Mouse (Mus musculus) spleen, postnatal 4 days (tissue): Measurements from ENCODE around the gene Ephb3.

Experiments
- DNase-seq, 2 experiments: peaks; one replicate each; pipeline ENCODE4 v3.0.0; 2022; ENCODE audit warnings: low spot score in 2 of 2

Gene Ephb3

DNA sequence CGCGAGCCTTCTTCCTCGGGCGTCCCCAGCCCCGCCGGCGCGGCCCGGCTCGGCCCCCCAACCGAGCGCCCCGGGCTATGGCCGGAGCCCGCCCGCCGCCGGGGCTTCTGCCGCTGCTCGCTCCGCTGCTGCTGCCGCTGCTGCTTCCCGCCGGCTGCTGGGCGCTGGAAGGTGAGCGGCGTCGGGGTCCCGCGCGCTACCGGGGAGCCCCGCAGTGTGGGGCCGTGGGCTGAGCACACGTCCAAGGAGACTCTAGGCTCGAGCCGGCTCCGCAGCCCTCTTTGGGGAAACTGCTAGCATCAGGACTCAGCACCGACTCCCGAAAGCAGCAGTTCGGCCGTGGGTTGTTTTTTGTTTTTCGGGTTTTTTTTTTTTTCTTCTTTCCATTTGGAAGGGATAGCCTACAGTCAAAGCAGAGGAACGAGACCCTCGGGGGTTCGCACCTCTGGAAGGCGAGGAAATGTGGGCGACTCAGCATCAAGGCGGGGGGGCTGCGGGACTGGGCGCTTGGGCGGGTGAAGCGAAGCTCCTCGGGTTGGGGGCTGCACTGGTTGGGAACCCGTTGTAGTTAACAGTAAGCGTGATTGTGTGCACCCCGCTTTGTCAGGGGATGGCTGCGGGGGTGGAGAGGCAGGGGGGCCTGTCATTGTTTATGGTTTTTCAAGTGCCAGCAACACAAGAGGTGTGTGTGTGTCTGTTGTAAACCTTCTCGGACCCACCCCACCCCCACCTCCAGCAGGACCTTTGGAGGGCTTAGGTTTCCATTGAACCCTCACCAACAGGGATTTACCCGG lies 735 bp downstream of the Ephb3 start:
- no peak for DNase-seq

DNA sequence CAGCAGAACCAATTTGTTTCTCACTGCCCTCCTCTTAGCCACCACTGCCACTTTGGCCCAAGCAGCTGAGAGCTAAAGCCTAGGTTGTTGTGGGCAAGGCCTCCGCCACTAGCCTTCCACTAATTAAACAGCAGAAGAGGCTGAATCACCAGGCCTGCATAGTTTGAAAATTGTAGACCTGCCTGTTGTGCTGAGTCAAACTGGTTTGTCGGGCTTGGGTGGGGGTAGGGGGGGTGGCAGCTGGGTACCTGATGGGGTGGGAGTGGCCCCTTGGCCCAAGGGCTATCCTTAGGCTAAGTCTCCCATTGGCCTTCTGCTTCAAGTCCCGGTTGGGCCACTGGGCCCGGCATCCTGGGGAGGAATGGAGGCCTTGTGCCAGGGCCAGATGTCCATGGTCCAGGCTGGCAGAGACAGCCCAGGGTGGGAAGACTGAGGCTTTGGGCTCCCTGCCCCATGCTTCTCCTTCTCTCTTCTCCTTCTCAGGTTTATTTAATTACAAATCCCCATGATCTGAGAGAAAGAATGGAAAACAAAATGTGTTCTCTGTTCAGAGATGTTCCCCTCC lies 3.5 kb downstream of the Ephb3 start:
- no peak for DNase-seq

DNA sequence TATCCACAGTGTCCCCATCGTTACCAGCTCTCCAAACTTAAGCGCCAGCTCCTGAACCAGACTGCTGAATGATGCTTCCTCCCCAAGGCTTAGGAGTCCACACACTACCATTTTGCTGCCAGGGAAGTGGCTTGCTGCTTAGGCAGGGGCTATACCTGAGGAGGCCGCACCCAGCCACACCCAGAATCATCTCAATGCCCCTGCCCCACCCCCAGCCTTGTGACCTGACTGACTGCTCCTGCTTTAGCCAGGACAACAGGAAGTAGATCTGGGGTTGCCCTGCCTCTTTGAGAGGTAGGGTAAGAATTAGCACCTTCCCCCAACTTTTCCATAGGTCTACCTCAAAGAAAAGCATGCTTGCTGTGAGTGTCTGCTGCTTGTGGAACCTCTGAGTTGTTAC lies 4.7 kb downstream of the Ephb3 start:
- DNase-seq, result no peak

DNA sequence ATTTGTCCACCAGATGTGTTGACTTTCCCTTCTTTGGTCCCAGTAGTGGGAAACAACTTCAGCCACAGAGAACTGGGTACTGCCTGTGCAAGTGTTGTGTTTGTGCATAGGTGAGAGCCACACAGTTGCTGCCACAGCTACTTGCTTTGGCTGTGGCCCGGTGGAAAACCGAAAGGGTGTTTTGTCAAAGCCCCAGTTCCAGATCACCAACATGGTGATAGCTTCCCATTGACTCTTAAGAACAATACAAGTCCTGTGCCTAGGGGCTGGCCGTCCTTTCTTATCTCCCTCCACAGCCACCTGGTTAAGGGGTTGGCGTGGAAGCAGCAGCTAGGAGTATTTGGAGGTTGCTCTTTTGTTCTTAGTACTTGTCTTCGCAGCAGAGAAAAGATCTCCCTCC lies 5.6 kb downstream of the Ephb3 start:
- no peak for DNase-seq

DNA sequence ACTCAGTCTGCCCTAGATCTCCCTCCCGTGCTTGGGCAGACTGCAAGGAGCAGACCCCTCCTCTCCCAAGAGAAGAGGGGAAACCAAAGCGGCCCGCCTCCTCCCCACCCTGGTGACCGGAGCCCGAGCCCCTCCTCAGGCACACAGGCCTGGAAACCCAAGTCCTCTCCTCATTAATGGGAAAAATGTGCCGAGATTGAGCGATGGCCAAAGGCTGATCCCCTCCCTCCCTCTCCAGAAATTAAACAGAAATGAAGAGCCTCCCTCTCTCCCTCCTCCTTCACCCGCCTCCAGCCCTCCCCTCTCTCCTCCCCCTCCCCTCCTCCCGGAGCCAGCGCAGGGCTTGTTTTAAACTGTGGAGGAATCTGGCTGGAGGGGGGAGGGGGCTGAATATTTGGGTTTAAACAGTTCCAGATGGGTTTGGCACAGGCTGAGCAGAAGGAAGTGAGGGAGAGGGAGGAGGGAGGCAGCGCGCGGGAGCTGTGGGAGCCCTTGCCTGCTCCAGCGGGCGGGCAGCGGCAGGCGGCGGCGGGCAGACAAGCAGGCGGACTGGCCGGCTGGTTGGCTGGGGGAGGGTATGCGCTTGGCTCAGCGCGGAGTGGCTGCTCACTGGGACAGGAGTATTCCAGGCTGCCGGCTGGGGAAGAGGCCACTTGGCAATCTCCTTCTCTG lies 6.2 kb downstream of the Ephb3 start:
- peak in 1 of 2 experiments; percentile 24 for DNase-seq

DNA sequence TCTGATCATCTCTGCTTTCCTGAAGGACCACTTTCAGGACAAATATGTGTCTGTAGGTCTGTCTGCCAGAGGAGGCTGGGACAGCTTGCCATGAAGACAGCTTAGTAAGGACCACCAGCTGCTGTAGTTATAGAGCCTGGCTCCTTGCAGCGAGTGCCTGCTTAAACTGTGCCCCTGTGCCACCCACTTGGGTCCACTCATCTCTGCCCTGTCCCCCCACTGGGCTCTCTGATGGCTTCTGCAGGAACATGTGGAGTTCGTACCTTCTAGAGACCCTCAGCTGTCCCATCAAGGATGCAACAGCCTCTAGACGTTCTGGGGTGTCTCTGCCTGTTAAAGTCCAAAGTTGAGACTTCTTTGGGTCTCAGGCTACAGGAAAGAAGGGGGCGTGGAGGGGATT lies 6.9 kb downstream of the Ephb3 start:
- DNase-seq, result no peak

DNA sequence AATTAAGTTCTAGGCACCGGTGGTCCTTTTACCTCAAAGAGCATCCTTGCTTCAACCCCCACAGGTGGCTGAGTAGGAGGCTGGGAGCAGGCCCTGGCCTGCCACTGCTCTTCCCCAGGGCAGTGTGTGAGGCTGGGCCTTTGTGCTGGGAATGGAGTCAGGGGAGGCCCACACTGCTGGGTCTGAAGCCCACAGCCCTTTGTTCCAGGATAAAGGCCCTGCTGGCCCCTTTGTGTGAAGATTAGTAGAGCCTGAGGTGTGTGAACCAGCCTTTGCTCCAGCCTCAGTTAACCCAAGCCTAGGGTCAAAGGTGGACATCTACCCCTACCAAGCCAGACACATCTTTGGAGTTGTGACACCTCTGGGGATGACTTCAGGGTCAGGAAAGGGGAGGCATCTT lies 7.8 kb downstream of the Ephb3 start:
- no peak for DNase-seq

DNA sequence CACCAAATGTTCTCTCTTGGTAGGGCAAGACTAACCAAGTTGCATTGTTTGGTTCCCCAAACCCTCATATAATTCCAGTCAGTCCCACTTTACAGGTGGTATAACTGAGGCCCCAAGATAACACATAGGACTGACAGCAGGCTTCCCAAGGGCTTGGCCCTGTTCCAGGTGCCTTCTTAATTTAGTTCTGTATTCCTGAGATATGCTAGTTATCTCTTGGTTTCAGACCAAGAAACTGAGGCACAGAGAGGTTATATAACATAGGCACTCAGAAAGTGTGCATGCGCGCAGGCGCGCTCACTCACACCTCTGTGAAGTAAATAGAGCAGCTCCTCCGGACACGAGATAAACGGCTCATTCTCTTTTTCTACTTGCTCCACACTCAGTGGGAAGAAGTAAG lies 9.4 kb downstream of the Ephb3 start:
- DNase-seq, result no peak

DNA sequence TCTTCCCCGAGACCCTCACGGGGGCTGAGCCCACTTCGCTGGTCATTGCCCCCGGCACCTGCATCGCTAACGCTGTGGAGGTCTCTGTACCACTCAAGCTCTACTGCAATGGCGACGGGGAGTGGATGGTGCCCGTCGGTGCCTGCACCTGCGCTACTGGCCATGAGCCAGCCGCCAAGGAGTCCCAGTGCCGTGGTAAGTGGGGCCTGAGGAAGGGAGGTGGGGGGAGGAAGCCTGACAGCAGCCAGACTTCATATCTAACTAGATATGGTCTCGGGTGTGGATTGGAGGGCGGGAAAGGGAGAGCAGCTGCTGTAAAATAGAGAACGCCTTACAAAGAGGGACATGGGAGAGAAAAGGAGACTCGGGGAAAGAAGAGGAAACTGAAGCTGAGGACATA lies 10.2 kb downstream of the Ephb3 start:
- DNase-seq, result no peak

DNA sequence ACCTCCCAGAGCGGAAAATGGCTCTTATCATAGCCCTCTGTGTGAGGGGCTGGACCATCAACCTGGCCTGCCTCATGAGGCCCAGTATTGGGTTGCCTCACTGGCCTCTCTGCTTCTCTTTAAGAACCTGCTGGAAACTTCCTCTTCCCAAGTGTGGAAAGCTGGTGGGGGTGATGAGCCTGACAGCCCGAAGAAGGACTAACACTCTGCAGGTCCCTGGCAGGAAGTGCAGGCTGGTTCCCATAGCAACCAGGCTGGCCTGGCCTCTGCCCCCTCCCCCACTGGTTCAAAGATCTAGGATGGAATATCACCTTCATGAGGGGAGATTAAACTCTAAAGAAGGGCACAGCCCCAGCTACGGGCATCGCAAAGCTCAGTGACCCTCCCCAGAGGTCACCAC lies 11.5 kb downstream of the Ephb3 start:
- no peak for DNase-seq

DNA sequence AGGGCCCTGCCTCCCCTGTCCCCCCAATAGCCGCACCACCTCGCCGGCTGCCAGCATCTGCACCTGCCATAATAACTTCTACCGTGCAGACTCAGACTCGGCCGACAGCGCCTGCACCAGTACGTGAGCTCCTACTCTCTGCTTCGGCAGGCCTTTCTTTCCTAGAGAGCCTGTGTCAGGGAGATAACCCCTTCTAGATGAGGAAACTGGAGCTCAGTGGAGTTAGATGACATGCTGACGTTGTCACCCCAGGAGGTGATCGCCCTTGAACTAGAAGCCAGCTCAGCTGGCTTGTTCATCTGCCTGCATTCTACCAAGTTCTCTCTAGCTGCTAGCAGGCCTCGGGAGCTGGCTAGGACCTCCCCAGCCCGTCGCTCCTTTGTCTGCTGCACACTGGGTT lies 12.7 kb downstream of the Ephb3 start:
- no peak for DNase-seq

DNA sequence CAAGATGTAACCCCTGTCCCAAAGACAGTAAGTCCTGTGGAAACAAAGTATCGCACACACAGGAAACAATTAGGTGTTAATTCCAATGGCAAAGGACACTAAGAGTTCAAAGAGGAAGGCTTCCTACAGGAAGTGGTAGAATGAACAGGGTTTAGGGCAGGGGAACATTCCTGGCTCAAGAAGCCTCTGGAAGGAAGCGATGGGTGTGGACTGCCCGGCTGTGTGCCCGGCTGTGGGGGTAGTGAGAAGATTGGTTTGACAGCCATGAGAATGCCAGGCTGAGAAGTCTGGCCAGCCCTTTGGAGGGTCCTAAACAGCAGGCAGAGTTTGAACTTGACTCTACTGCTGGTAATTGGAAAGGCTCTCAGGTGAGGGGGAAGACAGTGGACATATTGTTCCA lies 15.1 kb downstream of the Ephb3 start:
- no peak for DNase-seq

DNA sequence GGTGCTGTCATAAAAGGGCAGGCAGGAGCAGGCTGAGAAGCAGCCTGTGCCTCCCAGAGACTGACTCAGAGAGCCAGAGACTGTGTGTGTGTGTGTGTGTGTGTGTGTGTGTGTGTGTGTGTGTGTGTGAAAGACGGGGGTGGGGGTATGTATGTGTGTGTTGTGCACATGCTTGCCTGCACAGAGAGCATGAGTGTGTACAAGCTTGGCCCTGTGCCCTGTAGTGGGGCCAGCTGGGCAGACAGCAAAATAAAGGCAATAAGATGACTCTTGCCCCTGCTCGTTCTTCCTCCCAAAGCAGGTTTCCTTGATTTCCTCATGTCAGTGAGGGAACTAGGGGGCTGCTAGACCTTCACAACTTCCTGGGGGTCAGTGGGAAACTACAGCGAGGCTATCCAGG lies 18.5 kb downstream of the Ephb3 start:
- no peak for DNase-seq

DNA sequence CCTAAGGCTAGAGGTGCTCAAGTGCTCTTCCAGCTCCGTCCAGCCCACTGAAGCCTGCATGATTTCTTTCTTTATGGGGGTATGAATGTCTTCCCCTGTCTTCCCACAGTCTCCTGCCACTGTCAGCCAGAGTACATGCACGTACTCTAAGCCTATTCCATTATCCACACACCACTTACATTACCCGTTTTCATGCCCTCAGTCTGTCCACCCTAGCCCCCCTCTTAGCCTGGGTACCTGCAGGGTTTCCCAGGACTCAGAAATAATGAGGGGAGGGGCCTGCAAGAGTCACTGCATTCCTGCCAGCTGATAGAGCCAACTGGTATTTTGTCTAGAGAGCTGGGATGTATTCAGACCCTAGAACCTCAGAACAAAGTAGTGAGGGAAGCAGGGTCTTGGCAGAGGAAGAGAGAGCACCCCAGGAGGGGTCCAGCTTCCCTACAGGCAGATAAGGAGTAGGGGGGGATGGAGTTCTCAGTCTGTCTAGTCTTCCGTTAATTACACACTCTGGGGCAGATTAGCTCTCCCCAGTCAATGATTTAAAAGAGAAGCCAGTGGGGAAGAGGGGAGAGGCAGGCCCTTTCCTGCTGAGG lies 20.2 kb downstream of the Ephb3 start:
- DNase-seq, result no peak

DNA sequence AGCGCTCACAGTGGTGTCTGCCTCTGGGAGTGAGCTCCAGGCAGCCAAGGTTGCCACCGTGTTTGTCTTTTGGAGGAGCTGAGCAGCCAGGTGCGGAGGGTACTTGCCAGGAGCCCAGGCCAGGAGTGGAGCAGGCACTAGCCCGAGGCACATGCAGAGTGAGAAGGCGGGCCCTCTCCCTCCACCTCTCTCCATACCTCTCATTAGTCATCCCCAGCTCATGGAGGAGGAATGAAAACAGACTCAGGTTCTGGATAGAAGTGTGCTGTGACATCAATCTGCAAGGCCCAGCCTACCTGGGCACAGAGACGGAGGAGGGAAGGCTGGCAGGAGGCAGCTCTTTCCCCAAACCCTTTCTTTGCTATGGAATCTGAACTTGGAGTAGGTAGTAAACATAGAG lies 22.1 kb downstream of the Ephb3 start:
- no peak for DNase-seq

DNA sequence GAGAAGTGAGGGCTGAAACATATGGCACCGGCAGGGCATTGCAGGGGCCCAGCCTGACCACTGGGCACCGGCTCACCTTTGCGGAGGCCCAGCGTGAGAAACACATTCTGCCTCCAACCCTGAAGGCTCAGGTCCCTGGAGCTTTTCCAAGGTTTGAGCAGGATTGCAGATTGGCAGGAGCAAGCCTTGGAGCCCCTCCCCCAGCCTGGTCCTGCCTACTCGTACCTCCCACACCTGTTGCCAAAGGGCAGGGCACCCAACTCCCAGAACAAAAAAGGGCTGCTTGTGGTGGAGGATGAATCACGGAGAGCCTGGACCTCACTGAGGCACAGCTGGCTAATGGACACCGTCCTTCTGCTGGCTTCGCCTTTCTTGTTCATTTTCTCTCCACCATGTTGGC lies 30.6 kb downstream of the Ephb3 start:
- no peak for DNase-seq

DNA sequence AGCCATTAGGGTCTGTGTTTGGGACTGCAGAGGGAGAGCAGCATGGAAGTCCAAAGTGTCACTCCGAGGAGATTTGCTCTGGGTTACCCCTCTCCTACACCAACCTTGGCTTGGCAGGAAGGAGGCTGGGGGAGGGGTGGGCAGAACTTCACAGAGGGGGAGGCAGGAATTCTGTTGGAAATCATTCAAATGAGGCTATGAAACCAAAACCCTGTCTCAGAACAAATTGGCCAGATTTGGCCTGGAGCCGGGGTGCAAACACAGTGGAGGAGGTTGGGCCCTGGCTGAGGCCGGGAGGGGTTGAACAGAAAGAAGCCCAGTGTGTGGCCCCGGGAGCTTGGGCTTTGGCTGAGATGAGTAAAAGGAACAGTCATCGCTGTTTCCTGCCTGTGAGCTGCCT lies 34.2 kb downstream of the Ephb3 start:
- DNase-seq, result no peak

DNA sequence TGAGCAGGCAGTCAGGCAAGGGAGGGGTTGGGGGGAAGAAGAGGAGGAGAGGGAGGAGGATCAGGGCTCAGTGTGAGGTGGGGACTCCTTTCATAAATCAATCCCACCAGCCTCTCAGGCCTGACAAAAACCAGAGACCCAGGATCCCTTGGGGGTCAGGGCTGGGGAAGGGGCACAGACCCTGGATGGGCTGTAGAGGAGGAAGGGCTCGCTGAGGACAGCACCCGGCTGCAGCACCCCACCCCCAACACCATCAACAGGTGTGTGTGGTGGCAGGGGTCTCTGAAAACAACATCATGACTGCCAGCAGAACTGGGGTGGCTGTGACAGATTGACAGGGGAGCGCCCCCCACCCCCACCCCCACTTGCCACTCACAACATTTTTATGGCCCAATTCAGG lies 36.0 kb downstream of the Ephb3 start:
- no peak for DNase-seq

DNA sequence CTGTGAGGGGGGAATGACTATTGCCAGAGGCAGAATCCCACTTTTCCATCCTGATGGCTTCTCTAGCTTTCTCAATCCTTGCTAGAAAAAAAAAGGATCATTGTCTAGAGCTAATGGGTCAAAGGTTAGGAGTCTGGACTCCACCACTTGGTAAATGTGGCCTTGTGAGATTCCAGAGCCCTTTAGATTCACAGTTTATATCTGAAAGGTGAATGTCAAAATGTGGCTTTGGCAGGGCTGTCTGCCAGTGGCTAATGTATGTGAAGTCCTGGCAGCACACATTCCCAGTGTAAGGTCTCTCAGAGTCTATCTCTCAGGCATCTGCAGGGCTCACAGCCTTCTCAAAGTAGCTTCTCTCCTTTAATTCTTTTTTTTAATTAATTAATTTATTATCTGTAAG lies 36.5 kb downstream of the Ephb3 start:
- no peak for DNase-seq

DNA sequence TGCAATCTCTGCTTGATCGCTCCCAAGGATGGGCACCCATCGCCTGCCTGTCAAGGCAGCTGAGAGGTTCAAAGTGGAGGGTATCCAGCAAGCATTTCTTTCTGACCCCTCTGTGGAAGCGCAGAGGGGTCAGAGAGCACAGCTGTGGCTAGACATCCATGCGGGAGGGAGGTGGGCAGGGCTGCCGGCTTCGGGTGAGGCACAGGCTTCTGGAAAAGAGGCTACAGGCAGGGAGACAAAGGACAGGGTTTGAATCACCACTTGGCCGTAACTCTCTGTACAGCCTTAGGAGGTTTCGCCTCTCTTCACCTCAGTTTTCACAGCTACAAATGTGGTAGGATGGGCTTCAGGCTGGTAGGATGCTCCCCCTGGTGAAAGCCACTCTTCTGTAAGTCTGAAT lies 38.4 kb downstream of the Ephb3 start:
- no peak for DNase-seq

DNA sequence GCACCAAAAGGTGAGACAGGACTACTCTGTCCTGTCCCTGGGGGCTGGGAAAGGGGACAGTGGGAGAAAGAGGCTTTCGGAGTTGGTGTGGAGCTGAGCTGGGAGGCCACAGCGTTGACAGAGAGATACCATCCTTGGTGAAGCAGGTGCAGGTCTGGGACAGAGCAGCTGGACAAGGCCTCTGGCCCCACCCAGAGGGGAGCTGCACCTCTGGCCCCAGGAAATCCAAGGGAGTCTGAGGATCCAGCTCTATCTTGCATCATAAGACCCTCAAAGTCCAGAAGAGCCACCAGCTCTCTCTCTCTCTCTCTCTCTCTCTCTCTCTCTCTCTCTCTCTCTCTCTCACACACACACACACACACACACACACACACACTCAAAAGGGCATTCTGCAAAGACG lies 40.2 kb downstream of the Ephb3 start:
- no peak for DNase-seq

DNA sequence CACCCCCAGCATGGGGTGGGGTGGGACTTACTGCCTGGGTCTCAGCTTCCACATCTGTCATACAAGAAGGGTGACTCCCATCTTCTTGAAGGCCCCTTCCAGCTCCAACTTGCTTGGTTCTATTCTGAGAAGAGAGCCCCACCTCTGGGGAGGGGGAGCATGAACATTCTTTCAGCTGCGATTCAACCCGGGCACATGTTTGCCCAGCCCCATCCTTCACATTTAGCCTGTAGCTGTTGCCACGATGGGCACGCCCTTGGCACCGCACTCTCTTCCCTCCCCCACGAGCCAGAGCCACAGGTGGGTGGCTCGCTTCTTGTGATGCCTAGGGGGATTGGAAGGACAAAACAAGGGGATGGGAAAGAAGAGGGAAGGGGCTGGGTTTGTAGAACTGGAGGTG lies 40.8 kb downstream of the Ephb3 start:
- no peak for DNase-seq

DNA sequence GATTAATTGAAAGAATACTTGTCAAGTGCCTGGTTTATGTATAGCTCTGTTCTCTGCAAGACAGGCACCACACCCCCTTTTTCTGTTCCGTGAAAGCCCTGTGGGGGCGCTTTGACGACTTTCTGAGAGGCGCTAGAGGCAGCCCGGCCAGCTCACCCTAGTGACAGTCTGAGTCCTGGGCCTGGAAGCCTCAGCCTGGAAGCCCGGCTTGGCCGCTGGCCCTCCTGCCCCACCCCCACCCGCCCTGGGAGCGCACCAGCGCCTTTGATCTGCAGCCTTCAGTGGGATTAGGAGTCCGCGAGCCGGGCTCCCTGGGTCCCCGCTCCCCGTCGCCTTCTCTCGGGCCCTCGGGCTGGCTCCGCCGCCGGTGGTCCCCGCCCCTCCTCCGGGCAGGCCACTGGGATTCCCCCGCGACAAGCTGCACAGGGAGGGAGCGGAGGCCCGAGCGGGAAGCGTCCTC lies 41.4 kb downstream of the Ephb3 start:
- peak; percentile 59 to 80 for DNase-seq
